Mouse (Mus musculus) brown adipose tissue, adult 24 weeks (tissue): ENCODE measurements around the gene Islr2. TPM values are rescaled to one million over a fixed set of nuclear protein-coding genes. Genes with fewer than 3 reads are reported as not detected.
A peak's percentile ranks its signal among the peaks of the same experiment; 100 is the strongest.
"Not testable (repeated sequence)": the region's sequence is repeated elsewhere in the genome, so short reads cannot be mapped to it uniquely, and the experiment has no call there.

ENCODE experiments used
- H3K27ac ChIP-seq: fragments of 200-500 bp; replicated peaks from 2 replicates; pipeline ENCODE4 v1.5.1; 2012; ENCODE audit warnings: low read depth, mild to moderate bottlenecking, low read length
- H3K4me1 ChIP-seq: fragments of 200-500 bp; 2 replicates; pipeline ENCODE4 v1.6.1; 2012; ENCODE audit warnings: low read length, mixed read lengths; ENCODE audit not compliant: control insufficient read depth, insufficient read depth, insufficient read length
- H3K4me3 ChIP-seq: fragments of 200-500 bp; 2 replicates; pipeline ENCODE4 v1.5.1; 2012; ENCODE audit warnings: low read depth, mild to moderate bottlenecking, low read length, moderate library complexity; ENCODE audit not compliant: insufficient read depth
- polyA plus RNA-seq: library from polyadenylated mRNA; stranded (reverse); fragments of >200 nt; gene quantifications from 2 replicates; pipeline ENCODE4 v1.2.4, GENCODE M21; 2012; ENCODE audit not compliant: missing spikeins, insufficient read depth, insufficient read length

Islr2 gene
- 0.29 and 1.8 TPM in 2 replicates for polyA plus RNA-seq

GRCm38 (mm10) chr9:58203516-58204447 is at the start of gene Islr2, which contains the start of gene Islr:
Islr2 (minus strand) TSS chr9:58204319.
Islr (minus strand) TSS chr9:58204306.
- H3K4me3 ChIP-seq, result peak within 1 kb of the TSS; percentile 59
- H3K27ac ChIP-seq, result no peak within 1 kb of the TSS
- H3K4me1 ChIP-seq, result peaks cover 2% of the 10 kb centered on the region; the same call in 1 of the 2 replicates

- H3K4me3 ChIP-seq, result peak overlapping the region; percentile 80
- not testable (repeated sequence) for H3K4me1 ChIP-seq, H3K27ac ChIP-seq
These were observed 49.6 kb upstream of the Islr2 start for GRCm38 (mm10) chr9:58253805-58254122.

- peak within 1 kb of the TSS; percentile 80 for H3K4me3 ChIP-seq
- 0 out of 2 replicates have a peak, but pooled peaks cover 3% of the 10 kb centered on the region for H3K4me1 ChIP-seq
- peak within 1 kb of the TSS; percentile 42 for H3K27ac ChIP-seq
These were observed 49.1 kb upstream of the Islr2 start, which contains the start of gene Stoml1 for GRCm38 (mm10) chr9:58253033-58253804. Stoml1 (plus strand) TSS chr9:58253164.

- H3K27ac ChIP-seq, result not testable (repeated sequence)
These were observed 46.6 kb upstream of the Islr2 start for GRCm38 (mm10) chr9:58250730-58251129.

GRCm38 (mm10) chr9:58250322-58250721 is 46.2 kb upstream of the Islr2 start:
- H3K27ac ChIP-seq, result peak overlapping the region; percentile 95; the same call in 1 of the 2 replicates
- H3K4me3 ChIP-seq, result peak overlapping the region; percentile 62; the same call in 1 of the 2 replicates

More at GRCm38 (mm10) chr9:58250730-58251129, 46.6 kb upstream of the Islr2 start:
- not testable (repeated sequence) for H3K4me1 ChIP-seq, H3K4me3 ChIP-seq

GRCm38 (mm10) chr9:58249592-58250192 is 45.6 kb upstream of the Islr2 start, which contains the start of gene Pml:
Pml (minus strand) TSS chr9:58249786.
- Histone ChIP-seq H3K27ac (peak within 1 kb of the TSS; percentile 95), H3K4me1 (peaks cover 3% of the 10 kb centered on the region; the same call in 1 of the 2 replicates), H3K4me3 (peak within 1 kb of the TSS; percentile 93)

More at GRCm38 (mm10) chr9:58250322-58250721, 46.2 kb upstream of the Islr2 start:
- peaks cover 3% of the 10 kb centered on the region; the same call in 1 of the 2 replicates for H3K4me1 ChIP-seq

- peaks cover 7% of the 10 kb centered on the region for H3K4me1 ChIP-seq
- H3K4me3 ChIP-seq, result peak overlapping the region; percentile 93
- H3K27ac ChIP-seq, result peak overlapping the region; percentile 84
These were observed 44.8 kb upstream of the Islr2 start for GRCm38 (mm10) chr9:58248746-58249413.

- Histone ChIP-seq H3K4me3 (peak overlapping the region; percentile 39), H3K4me1 (peaks cover 7% of the 10 kb centered on the region), H3K27ac (peak overlapping the region; percentile 55; the same call in 1 of the 2 replicates)
These were observed 43.1 kb upstream of the Islr2 start for GRCm38 (mm10) chr9:58247064-58247759.

- Histone ChIP-seq H3K4me1 (peaks cover 7% of the 10 kb centered on the region), H3K27ac (no peak overlapping the region), H3K4me3 (no peak overlapping the region)
These were observed 42.0 kb upstream of the Islr2 start for GRCm38 (mm10) chr9:58246083-58246591.

- no peak overlapping the region for H3K27ac ChIP-seq
- H3K4me1 ChIP-seq, result peaks cover 4% of the 10 kb centered on the region
- H3K4me3 ChIP-seq, result no peak overlapping the region
These were observed 39.6 kb upstream of the Islr2 start for GRCm38 (mm10) chr9:58243696-58244095.

- Histone ChIP-seq H3K27ac (no peak overlapping the region), H3K4me1 (peaks cover 3% of the 10 kb centered on the region), H3K4me3 (no peak overlapping the region)
These were observed 38.6 kb upstream of the Islr2 start for GRCm38 (mm10) chr9:58242696-58243095.

GRCm38 (mm10) chr9:58241780-58242485 is 37.8 kb upstream of the Islr2 start:
- Histone ChIP-seq H3K4me3 (no peak overlapping the region), H3K4me1 (peaks cover 3% of the 10 kb centered on the region; the same call in 1 of the 2 replicates), H3K27ac (no peak overlapping the region)

GRCm38 (mm10) chr9:58234502-58235015 is 30.4 kb upstream of the Islr2 start:
- peaks cover 12% of the 10 kb centered on the region; the same call in 1 of the 2 replicates for H3K4me1 ChIP-seq
- H3K4me3 ChIP-seq, result no peak overlapping the region
- H3K27ac ChIP-seq, result no peak overlapping the region
